Mouse (Mus musculus): Measurements from ENCODE around the gene Prune1. TPM values are rescaled to one million over a fixed set of nuclear protein-coding genes. Genes with fewer than 3 reads are reported as not detected.

Gene Prune1
- total RNA-seq (2023): 10.5 to 12.0 TPM (median 11.5 TPM) in 4 replicates

GRCm38 (mm10) chr3:95281216-95282126 lies at the start of gene Prune1, which contains the start of gene Mindy1:
Prune1 (minus strand) TSS chr3:95282076.
Mindy1 (plus strand) TSS chr3:95281345.

GRCm38 (mm10) chr3:95314486-95315093 lies 32.7 kb upstream of the Prune1 start, which contains the start of gene Cers2:
Cers2 (plus strand) TSS chr3:95314791.

DNA sequence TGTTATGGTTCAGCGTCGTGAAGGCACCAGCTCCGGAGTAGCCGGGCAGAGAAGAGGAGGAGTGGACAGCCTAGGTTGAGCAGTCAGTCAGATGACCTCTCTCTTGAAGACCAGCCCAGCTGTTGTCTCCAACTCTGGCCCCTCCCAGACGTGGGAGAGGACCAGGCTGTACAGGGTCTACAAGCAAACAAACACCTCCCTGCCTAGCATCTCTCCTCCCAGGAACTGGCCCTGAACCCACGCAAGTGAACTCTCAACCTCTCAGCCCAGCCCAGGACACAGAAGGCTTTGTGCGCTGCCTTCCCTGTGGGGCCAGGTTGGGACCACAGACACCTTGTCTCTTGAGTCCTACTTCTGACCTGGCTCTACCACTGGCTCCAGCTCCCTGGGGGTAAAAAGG lies 25.2 kb upstream of the Prune1 start, which contains the start of gene Anxa9:
Gene Anxa9 (minus strand): TSS at position 77 of the 400 bp plus-strand sequence.

DNA sequence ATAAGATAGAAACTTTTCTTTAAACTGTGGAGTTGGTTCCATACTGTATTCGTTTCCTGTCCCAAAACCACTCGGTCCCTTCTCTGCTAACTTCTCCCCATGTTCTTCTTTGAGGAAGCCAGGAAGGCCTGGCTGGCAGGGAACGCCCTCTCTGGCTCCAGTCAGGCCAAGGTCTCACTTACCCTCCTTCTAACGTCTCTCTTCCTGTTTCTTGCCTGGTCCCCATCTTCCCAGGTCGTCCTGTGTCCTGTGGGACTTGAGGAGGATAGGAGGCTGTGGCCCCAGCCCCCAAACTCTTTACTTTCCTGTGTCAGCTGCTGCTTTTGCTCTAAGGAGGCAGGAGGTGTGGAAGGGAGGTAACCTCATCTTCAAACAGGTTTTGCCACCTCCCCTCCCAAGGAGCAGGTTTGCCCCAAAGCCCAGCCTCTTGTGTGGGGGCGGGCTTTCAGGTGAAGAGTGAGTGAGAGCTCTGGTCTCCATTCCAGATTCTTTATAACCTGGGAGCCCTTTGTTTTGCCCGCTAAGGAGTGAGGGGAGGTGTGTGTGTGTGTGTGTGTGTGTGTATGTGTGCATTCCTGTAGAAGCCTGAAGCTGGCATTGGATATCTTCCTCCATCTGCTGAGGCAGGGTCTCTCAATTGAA lies 31.0 kb downstream of the Prune1 start, which contains the start of gene Bnipl:
Gene Bnipl (minus strand): TSS at position 411 of the 642 bp plus-strand sequence.

GRCm38 (mm10) chr3:95241498-95241897 lies 40.4 kb downstream of the Prune1 start, which contains the start of gene Gm128:
Gm128 (minus strand) TSS chr3:95241598.

GRCm38 (mm10) chr3:95231298-95232221 lies 50.3 kb downstream of the Prune1 start, which contains the start of gene Mllt11:
Mllt11 (minus strand) TSS chr3:95232171.

DNA sequence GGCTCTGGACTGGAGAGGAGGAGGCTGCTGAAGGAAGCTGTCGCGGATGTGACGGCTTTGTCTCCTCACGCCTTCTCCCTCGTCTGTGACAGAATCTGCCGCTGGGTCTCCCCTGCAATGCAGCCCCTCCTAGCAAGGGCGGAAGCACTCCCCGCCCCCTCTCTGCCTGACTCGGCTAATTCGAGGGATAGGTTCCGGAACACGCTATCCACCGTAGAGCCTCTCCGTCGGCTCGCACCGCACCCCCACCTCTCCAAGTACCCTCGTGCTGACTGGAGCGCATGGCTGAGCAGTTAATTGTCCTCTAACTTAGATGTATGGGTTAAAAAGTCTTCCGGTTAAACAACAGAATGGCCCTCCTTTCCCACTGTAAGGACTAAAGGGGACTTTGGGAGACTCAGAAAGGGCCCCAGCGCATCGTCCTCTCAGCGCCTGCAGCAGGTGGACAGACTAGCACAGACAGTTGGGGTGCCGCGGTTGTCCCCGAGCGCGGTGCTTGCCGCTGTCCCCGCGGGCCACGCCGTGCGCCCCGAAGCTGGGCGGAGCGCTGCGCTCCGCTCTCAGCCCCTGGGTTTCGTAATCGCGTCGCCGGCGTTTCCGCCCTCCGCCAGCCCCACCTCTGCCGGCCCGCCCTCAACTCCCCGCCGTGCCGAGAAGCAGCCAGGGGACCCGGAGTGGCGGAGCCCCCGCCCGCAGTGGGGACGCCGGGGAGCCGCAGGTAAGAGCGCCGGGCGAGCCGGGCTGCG lies 53.6 kb downstream of the Prune1 start, which contains the start of gene Cdc42se1:
Gene Cdc42se1 (plus strand): TSS at position 585 of the 746 bp plus-strand sequence.

GRCm38 (mm10) chr3:95217255-95218134 lies 64.4 kb downstream of the Prune1 start, which contains the start of gene Gabpb2:
Gabpb2 (minus strand) TSS chr3:95217916.

Other genes starting within 250 kb of the Prune1 start
- 111 to 141 TPM (median 125 TPM) in 4 replicates for gene Psmd4, start 239.5 kb downstream of the Prune1 start, total RNA-seq (2023)
- gene Pip5k1a, start 175.1 kb downstream of the Prune1 start, total RNA-seq (2023): 33.8 to 38.5 TPM (median 35.8 TPM) in 4 replicates
- gene Vps72, start 171.1 kb downstream of the Prune1 start, total RNA-seq (2023): 49.9 to 62.3 TPM (median 55.4 TPM) in 4 replicates
- gene Tmod4, start 157.6 kb downstream of the Prune1 start, total RNA-seq (2023): 1.1 to 2.9 TPM (median 2.2 TPM) in 4 replicates
- gene Scnm1, start 148.1 kb downstream of the Prune1 start, total RNA-seq (2023): 62.4 to 85.5 TPM (median 67.5 TPM) in 4 replicates
- gene Lysmd1, start 148.0 kb downstream of the Prune1 start, total RNA-seq (2023): 5.7 to 6.9 TPM (median 6.4 TPM) in 4 replicates
- 21.7 to 31.8 TPM (median 29.5 TPM) in 4 replicates for gene Tnfaip8l2, start 139.7 kb downstream of the Prune1 start, total RNA-seq (2023)
- 0.37 to 2.0 TPM (median 1.5 TPM) in 3 of 4 replicates, not detected in the other for gene Sema6c, start 121.6 kb downstream of the Prune1 start, total RNA-seq (2023)
- gene Gabpb2, start 64.2 kb downstream of the Prune1 start, total RNA-seq (2023): 76.5 to 77.1 TPM (median 76.8 TPM) in 4 replicates
- gene Cdc42se1, start 53.3 kb downstream of the Prune1 start, total RNA-seq (2023): 183 to 200 TPM (median 191 TPM) in 4 replicates
- gene Mllt11, start 49.9 kb downstream of the Prune1 start, total RNA-seq (2023): 5.0 to 8.0 TPM (median 6.1 TPM) in 4 replicates
- gene Gm128, start 40.5 kb downstream of the Prune1 start, total RNA-seq (2023): not detected in 4 replicates
- not detected in 4 replicates for gene Bnipl, start 30.9 kb downstream of the Prune1 start, total RNA-seq (2023)
- gene Mindy1, start 731 bp downstream of the Prune1 start, total RNA-seq (2023): 29.3 to 34.5 TPM (median 31.6 TPM) in 4 replicates
- 1.3 to 2.2 TPM (median 1.9 TPM) in 4 replicates for gene Anxa9, start 25.1 kb upstream of the Prune1 start, total RNA-seq (2023)
- 127 to 147 TPM (median 132 TPM) in 4 replicates for gene Cers2, start 32.7 kb upstream of the Prune1 start, total RNA-seq (2023)
- gene Setdb1, start 75.1 kb upstream of the Prune1 start, total RNA-seq (2023): 31.0 to 36.5 TPM (median 35.8 TPM) in 4 replicates
- gene 4930558C23Rik, start 120.8 kb upstream of the Prune1 start, total RNA-seq (2023): not detected in 4 replicates
- gene Arnt, start 152.3 kb upstream of the Prune1 start, total RNA-seq (2023): 84.3 to 103 TPM (median 88.9 TPM) in 4 replicates
- gene Ctsk, start 217.2 kb upstream of the Prune1 start, total RNA-seq (2023): 1.3 to 2.5 TPM (median 1.4 TPM) in 4 replicates
- gene Ctss, start 244.7 kb upstream of the Prune1 start, total RNA-seq (2023): 409 to 475 TPM (median 445 TPM) in 4 replicates

Measured in B cell, adult 62 days (primary cell).